Mouse (Mus musculus) Patski (cell line): ENCODE results near the gene Parp8. TPM values are rescaled to one million over a fixed set of nuclear protein-coding genes. Genes with fewer than 3 reads are reported as not detected.

Experiments
- ATAC-seq: fragments of 100-300 bp; one replicate; pipeline ENCODE4 v1.8.0; 2021
- CTCF ChIA-PET: fragments of 350-600 bp; sonication (Branson Sonifier 250); formaldehyde crosslinking; loops from one replicate; lab custom pipeline; 2022; ENCODE audit warnings: inconsistent platforms; lab: Charles Lee
- POLR2A ChIA-PET: fragments of 350-600 bp; sonication (Branson Sonifier 250); formaldehyde crosslinking; loops from one replicate; lab custom pipeline; 2022; ENCODE audit warnings: antibody characterized with exemption, inconsistent platforms; lab: Charles Lee
- DNase-seq: peaks from one replicate; pipeline ENCODE4 v3.0.0-alpha.2; 2011; ENCODE audit warnings: low read depth, low spot score
- H3K27me3 ChIP-seq: fragments of 371-371 bp; one replicate; pipeline ENCODE4 v1.5.1; 2021
- CTCF ChIP-seq: fragments of 100-300 bp; IDR thresholded peaks from one replicate; pipeline ENCODE4 v1.5.1; 2021
- in situ Hi-C: fragments of 300-500 bp; cut with MboI; formaldehyde crosslinking; loops from 3 replicates; pipeline ENCODE4 v1.11.1; 2018; ENCODE audit warnings: low pct_unique_long_range_greater_than_20kb, mixed read lengths
- polyA plus RNA-seq: library from polyadenylated mRNA; unstranded; gene quantifications from one replicate; pipeline ENCODE4 v1.2.3, GENCODE M21; 2021

Parp8 gene
- polyA plus RNA-seq, 1 experiment from 2014 or later: 42.8 TPM

GRCm38 (mm10) chr13:116991560-116991959 lies 33.8 kb downstream of the Parp8 start:
- DNase-seq (no peak), ATAC-seq (no peak)
- in situ Hi-C loops: no loop called here
- no peak for TF ChIP-seq CTCF
- H3K27me3 ChIP-seq: no peaks in the 10 kb centered on the region
- POLR2A ChIA-PET: no interaction called here
- CTCF ChIA-PET: no interaction called here

DNA sequence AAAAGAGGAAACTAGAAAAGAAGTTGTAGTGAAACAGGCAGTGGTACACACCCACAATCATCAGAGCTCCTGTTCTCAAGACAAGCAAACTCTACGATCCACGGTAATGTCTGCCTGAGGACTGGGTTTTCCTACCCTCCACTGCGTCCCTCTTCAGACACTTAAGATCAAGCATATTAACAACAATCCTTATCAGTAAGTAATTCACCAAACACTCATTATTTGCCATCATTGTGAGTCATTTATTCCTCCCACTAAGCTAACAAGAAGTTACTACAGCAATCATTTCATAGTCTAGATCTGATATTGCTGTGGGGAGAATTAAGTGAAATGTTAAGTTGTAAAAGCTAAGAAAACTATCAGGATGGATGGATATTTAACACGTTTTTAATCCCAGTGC lies 35.0 kb downstream of the Parp8 start:
- ATAC-seq (no peak), DNase-seq (no peak)
- no peaks in the 10 kb centered on the region for H3K27me3 ChIP-seq
- CTCF ChIA-PET: no interaction called here
- in situ Hi-C loops: no loop called here
- TF ChIP-seq CTCF: no peak
- POLR2A ChIA-PET: interaction anchor here (0.8 kb wide), 1 partner anchor 1200 kb away, joined by 7 read pairs; no protein-coding TSS in a partner anchor

DNA sequence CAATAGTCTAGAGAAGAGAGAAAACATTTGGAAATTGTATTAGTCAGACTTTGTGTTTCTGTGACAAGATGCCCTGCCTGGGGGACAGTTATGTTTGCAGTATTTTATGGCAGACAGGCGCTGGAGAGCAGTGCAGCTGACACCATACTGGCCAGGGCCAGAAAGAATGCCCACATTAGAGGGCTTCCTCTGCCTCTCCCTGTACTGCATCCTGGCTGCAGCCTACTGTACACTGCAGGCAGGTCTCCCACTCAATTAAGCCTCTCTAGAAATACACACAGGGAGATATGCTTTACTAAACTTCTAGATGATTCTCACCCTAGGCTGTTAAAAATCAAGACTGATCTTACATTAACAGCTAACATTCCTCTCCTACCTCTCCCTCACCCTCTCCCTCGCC lies 36.6 kb downstream of the Parp8 start:
- DNase-seq (no peak), ATAC-seq (no peak)
- CTCF ChIA-PET: interaction anchor here (1.0 to 1.2 kb wide), 3 partner anchors 12 to 20 kb away, joined by 3 to 4 read pairs (median 3); no protein-coding TSS in a partner anchor
- TF ChIP-seq CTCF: no peak
- no peaks in the 10 kb centered on the region for H3K27me3 ChIP-seq
- in situ Hi-C loops: no loop called here
- POLR2A ChIA-PET: no interaction called here

GRCm38 (mm10) chr13:116988208-116988607 lies 37.1 kb downstream of the Parp8 start:
- DNase-seq (no peak), ATAC-seq (no peak)
- in situ Hi-C loops: no loop called here
- TF ChIP-seq CTCF: no peak
- ChIA-PET POLR2A (no interaction called here), CTCF (interaction anchor here (1.2 kb wide), 1 partner anchor 17 kb away, joined by 3 read pairs; no protein-coding TSS in a partner anchor)
- no peaks in the 10 kb centered on the region for H3K27me3 ChIP-seq

DNA sequence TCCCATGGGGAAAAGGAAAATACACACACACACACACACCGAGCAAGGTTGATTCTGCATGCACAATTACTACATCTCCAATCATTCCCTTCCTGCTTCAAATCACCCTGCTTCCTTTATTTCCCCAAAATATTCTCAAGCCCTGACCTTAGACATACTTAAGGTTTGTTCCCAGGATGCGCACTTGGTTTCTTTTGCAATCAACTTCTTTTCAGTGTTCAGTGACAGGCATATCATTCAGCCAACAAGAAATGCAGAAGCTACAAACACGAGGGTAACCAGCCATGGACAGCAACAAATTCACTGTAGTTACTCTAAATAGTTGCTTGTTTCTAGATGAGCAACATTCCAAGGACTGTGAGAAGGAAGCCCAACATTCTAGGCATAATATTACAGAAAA lies 38.1 kb downstream of the Parp8 start:
- in situ Hi-C loops: no loop called here
- DNase-seq: no peak
- ChIA-PET POLR2A (no interaction called here), CTCF (interaction anchor here (1.2 kb wide), 1 partner anchor 18 kb away, joined by 3 read pairs; no protein-coding TSS in a partner anchor)
- no peak for TF ChIP-seq CTCF
- ATAC-seq: no peak
- H3K27me3 ChIP-seq: no peaks in the 10 kb centered on the region

- no peak for DNase-seq
- ChIA-PET CTCF (no interaction called here), POLR2A (no interaction called here)
- no peaks in the 10 kb centered on the region for H3K27me3 ChIP-seq
- in situ Hi-C loops: no loop called here
- no peak for TF ChIP-seq CTCF
- no peak for ATAC-seq
Observed at GRCm38 (mm10) chr13:116986658-116987057, 38.7 kb downstream of the Parp8 start.

- no peak for TF ChIP-seq CTCF
- ChIA-PET CTCF (no interaction called here), POLR2A (no interaction called here)
Observed at GRCm38 (mm10) chr13:116974081-116974860, 51.1 kb downstream of the Parp8 start.

DNA sequence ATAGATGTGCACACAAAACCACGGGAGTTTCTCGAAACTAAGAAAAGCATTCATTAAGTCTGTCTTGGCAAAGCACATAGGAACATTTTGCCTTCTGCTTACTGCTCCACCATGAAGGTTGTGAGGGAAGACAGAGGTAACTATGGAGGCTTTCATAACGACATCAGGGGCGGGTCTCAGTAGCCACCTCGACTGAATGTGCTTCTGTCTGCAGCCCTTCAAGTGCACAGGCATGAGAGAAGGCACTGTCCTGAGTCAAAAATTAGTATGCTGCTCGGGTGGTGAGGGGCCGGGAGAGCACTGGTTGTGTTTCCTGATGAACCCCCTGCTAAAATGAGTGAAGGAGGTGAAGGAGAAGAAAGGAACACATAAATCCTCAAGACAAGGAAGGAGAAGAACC lies 51.8 kb downstream of the Parp8 start:
- TF ChIP-seq CTCF: no peak
- in situ Hi-C loops: no loop called here
- no peaks in the 10 kb centered on the region for H3K27me3 ChIP-seq
- ATAC-seq (no peak), DNase-seq (no peak)
- POLR2A ChIA-PET: no interaction called here
- CTCF ChIA-PET: no interaction called here

More at GRCm38 (mm10) chr13:116974081-116974860, 51.1 kb downstream of the Parp8 start:
- no peak for ATAC-seq
- DNase-seq: no peak
- in situ Hi-C loops: no loop called here
- no peaks in the 10 kb centered on the region for H3K27me3 ChIP-seq

- ATAC-seq: peak; percentile 94
- TF ChIP-seq CTCF: no peak
- in situ Hi-C loops: no loop called here
- DNase-seq: no peak
- H3K27me3 ChIP-seq: no peaks in the 10 kb centered on the region
- CTCF ChIA-PET: interaction anchor here (0.8 to 1.4 kb wide), 2 partner anchors 12 to 28 kb away, joined by 3 read pairs; no protein-coding TSS in a partner anchor
- POLR2A ChIA-PET: interaction anchor here (0.7 kb wide), 1 partner anchor 10 kb away, joined by 3 read pairs; no protein-coding TSS in a partner anchor
Observed at GRCm38 (mm10) chr13:116972036-116972611, 53.2 kb downstream of the Parp8 start.

DNA sequence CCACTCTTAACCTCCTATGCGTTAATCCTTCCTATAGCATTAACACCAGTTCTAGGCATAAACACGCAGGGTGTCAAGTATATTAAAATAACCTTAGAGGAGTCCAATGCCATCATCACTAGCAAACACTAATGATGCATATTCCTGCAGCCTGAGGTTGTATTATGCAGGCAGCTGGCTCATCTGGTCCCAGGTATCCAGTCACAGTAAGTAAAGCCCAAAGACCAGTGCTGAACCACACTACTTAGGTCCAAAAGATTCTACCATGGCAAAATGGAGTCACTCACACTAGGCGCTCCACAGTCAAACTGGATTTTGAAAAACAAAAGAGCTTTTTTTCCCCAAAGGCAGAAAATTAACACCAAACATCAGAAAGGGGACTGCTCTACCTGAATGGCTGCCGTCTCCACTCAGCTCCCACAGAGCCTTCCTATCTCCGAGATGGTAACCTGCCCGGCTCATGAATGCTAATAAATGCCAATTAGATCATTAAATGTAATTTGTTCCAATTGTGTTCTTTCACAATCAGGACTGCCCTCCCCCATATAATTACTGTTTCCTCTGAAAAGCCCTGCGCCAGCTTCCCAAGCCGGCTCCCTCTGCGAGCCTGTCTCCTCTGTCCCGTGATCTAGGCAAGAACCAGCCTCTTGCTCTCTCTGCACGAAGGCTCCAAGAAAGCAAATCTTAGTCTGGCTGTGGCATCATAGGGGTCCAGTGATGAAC lies 54.5 kb downstream of the Parp8 start:
- ChIA-PET CTCF (interaction anchor here (1.4 to 2.3 kb wide), 2 partner anchors 11 to 17 kb away, joined by 5 to 6 read pairs; no protein-coding TSS in a partner anchor), POLR2A (interaction anchor here (0.6 kb wide), 1 partner anchor 30 kb away, joined by 6 read pairs; no protein-coding TSS in a partner anchor)
- in situ Hi-C loops: no loop called here
- DNase-seq: no peak
- no peak for ATAC-seq
- no peak for TF ChIP-seq CTCF
- no peaks in the 10 kb centered on the region for H3K27me3 ChIP-seq
